10 mouse cellular contexts compared by ENCODE assay signal in genomic region chr16:35729151-35729738, GRCm38 (mm10). TPM values are rescaled to one million over a fixed set of nuclear protein-coding genes. Genes with fewer than 3 reads are reported as not detected.
DNase-seq lines count a peak whose midpoint lies in the region; ATAC-seq and TF ChIP-seq lines count a peak whose summit lies in the region.
"Had no signal": no experiment of that assay in that cellular context is flagged by ENCODE, and none has a peak within 500 bp of the region (broad histone marks: within the 10 kb centered on the region; RNA-seq: fewer than 3 reads in every experiment).

No protein-coding gene starts in this region.

- no peak overlapping the region for H3K9ac ChIP-seq in kidney, embryonic 16.5 days (replicated peaks; ENCODE audit: low read length)
- no peak overlapping the region for H3K9ac ChIP-seq in ES-E14 (ENCODE audit: insufficient read depth, low read depth, low read length, poor library complexity, severe bottlenecking)
- no peak overlapping the region for H3K9ac ChIP-seq in embryonic facial prominence, embryonic 14.5 days (ENCODE audit: low read depth, low read length)

- 0 out of 2 replicates have a peak, but pooled peaks cover 8% of the 10 kb centered on the region for H3K36me3 ChIP-seq in kidney, embryonic 16.5 days (ENCODE audit: insufficient read depth, low read length)
- no peaks in the 10 kb centered on the region for H3K36me3 ChIP-seq in ES-E14 (ENCODE audit: control insufficient read depth, insufficient read depth, low read length, poor library complexity, severe bottlenecking)
- peaks cover 29% of the 10 kb centered on the region; the same call in 1 of the 2 replicates for H3K36me3 ChIP-seq in embryonic facial prominence, embryonic 14.5 days (ENCODE audit: control insufficient read depth, insufficient read depth, low read length)

- no peak overlapping the region for H3K27ac ChIP-seq in kidney, embryonic 16.5 days (ENCODE audit: low read length)
- no peak overlapping the region for H3K27ac ChIP-seq in ES-E14 (ENCODE audit: insufficient read depth, low read depth, low read length, poor library complexity, severe bottlenecking)
- no peak overlapping the region for H3K27ac ChIP-seq in embryonic facial prominence, embryonic 14.5 days (replicated peaks; ENCODE audit: low read depth, low read length)
- H3K27ac ChIP-seq in gastrocnemius, adult 2 months, result no peak overlapping the region

- WGBS in kidney, embryonic 16.5 days, result 43% methylated on average over 8 of the region's 8 CpGs
- WGBS in embryonic facial prominence, embryonic 14.5 days, result 56% methylated on average over 8 of the region's 8 CpGs

- peak; percentile 76; the same call in 1 of the 2 replicates for ATAC-seq in kidney, embryonic 16.5 days (ENCODE audit: low FRiP score, low TSS enrichment)
- no peak for ATAC-seq in embryonic facial prominence, embryonic 14.5 days (ENCODE audit: low read depth)

- no peaks in the 10 kb centered on the region for H3K27me3 ChIP-seq in kidney, embryonic 16.5 days (ENCODE audit: insufficient read depth, low read length)
- H3K27me3 ChIP-seq in embryonic facial prominence, embryonic 14.5 days (replicated peaks; ENCODE audit: control insufficient read depth, insufficient read depth, low read length), result no peaks in the 10 kb centered on the region

- H3K4me2 ChIP-seq in kidney, embryonic 16.5 days (replicated peaks; ENCODE audit: low read depth, low read length), result no peak overlapping the region
- no peak overlapping the region for H3K4me2 ChIP-seq in embryonic facial prominence, embryonic 14.5 days (ENCODE audit: low read depth, low read length)

- H3K9me3 ChIP-seq in kidney, embryonic 16.5 days (ENCODE audit: low read length), result no peaks in the 10 kb centered on the region
- no peaks in the 10 kb centered on the region for H3K9me3 ChIP-seq in ES-E14 (ENCODE audit: control insufficient read depth, insufficient read depth, low read depth, low read length)
- no peaks in the 10 kb centered on the region for H3K9me3 ChIP-seq in embryonic facial prominence, embryonic 14.5 days (ENCODE audit: control insufficient read depth, low read length)

- H3K4me1 ChIP-seq in kidney, embryonic 16.5 days (ENCODE audit: insufficient read depth, low read length), result no peaks in the 10 kb centered on the region
- 0 out of 4 replicates have a peak, but pooled peaks cover under 1 to 4% of the 10 kb centered on the region in 2 experiments for H3K4me1 ChIP-seq in ES-E14 (ENCODE audit: control insufficient read depth in 2 of 2, insufficient read depth in 2 of 2, low read length in 2 of 2, poor library complexity in 1 of 2)
- H3K4me1 ChIP-seq in embryonic facial prominence, embryonic 14.5 days (ENCODE audit: control insufficient read depth, insufficient read depth, low read length), result no peaks in the 10 kb centered on the region

- no peak for DNase-seq in kidney, postnatal 36 days
- peak; percentile 30 for DNase-seq in ES-E14 (ENCODE audit: low read depth, low spot score)
- DNase-seq in embryonic facial prominence, embryonic 14.5 days (ENCODE audit: low spot score), result peak; percentile 33
- DNase-seq in lung, postnatal 10 days, result peak; percentile 50
- DNase-seq in gastrocnemius, adult 2 months, result no peak
- no peak for DNase-seq in ovary, postnatal 36 days (ENCODE audit: low spot score)
- DNase-seq in right cerebral cortex, adult 2 months (ENCODE audit: low spot score in 2 of 2), result no peak
- DNase-seq: adrenal gland, postnatal 14 days; kidney, postnatal 25 days had no signal

- H3K4me3 ChIP-seq in kidney, embryonic 16.5 days (ENCODE audit: low read length), result no peak overlapping the region
- no peak overlapping the region for H3K4me3 ChIP-seq in ES-E14 (ENCODE audit: insufficient read depth in 1 of 2, low read depth in 1 of 2, low read length in 2 of 2, poor library complexity in 1 of 2, severe bottlenecking in 1 of 2)
- no peak overlapping the region for H3K4me3 ChIP-seq in embryonic facial prominence, embryonic 14.5 days (ENCODE audit: low read depth, low read length)
- H3K4me3 ChIP-seq in gastrocnemius, adult 2 months, result no peak overlapping the region

- TF ChIP-seq CTCF in gastrocnemius, adult 2 months (IDR thresholded peaks at IDR 0.05), result no peak

- intact Hi-C loops in gastrocnemius, adult 2 months (cut with DNase I), result no loop called here

- in situ Hi-C loops in ES-E14 (cut with MboI; ENCODE audit: low sequenced_read_pairs in 2 of 2, unreplicated experiment in 2 of 2), result no loop called here

TF ChIP-seq in ES-E14, 5 proteins besides CTCF, POLR2A, EP300 and RAD21:
- TF ChIP-seq ZNF384 (IDR thresholded peaks at IDR 0.05; ENCODE audit: low read depth, low read length), result no peak
- TF ChIP-seq MAFK (IDR thresholded peaks at IDR 0.05; ENCODE audit: insufficient read depth, low read depth, low read length), result no peak
- TF ChIP-seq ZC3H11A (IDR thresholded peaks at IDR 0.05; ENCODE audit: borderline replicate concordance, low read depth, low read length), result no peak
- no peak for TF ChIP-seq CHD2 (IDR thresholded peaks at IDR 0.05; ENCODE audit: low read depth, low read length)
- TF ChIP-seq HCFC1 (IDR thresholded peaks at IDR 0.05; ENCODE audit: borderline replicate concordance, insufficient read depth, low read length), result no peak

RNA-seq across cellular contexts. Expression of gene Dirc2, which starts 39.9 kb away (rescaled TPM):
- 12.2 and 12.3 TPM in 2 replicates for polyA plus RNA-seq in kidney, embryonic 16.5 days (2015; fragmentation: Nextera tagmentation; extraction: Ambion mirVana)
- total RNA-seq in ES-E14 (2012; rRNA removed), result 30.4 and 53.5 TPM in 2 replicates
- polyA plus RNA-seq in embryonic facial prominence, embryonic 14.5 days (2014; fragmentation: Nextera tagmentation; extraction: Ambion mirVana), result 21.9 and 23.9 TPM in 2 replicates
- total RNA-seq in gastrocnemius, adult 2 months (2021), result 10 to 100 TPM; 53.7 to 70.8 TPM

RNA-seq across cellular contexts. Expression of gene Hspbap1, which starts 40.9 kb away (rescaled TPM):
- 16.7 and 17.3 TPM in 2 replicates for polyA plus RNA-seq in kidney, embryonic 16.5 days (2015; fragmentation: Nextera tagmentation; extraction: Ambion mirVana)
- 71.9 and 73.5 TPM in 2 replicates for total RNA-seq in ES-E14 (2012; rRNA removed)
- polyA plus RNA-seq in embryonic facial prominence, embryonic 14.5 days (2014; fragmentation: Nextera tagmentation; extraction: Ambion mirVana), result 13.9 and 14.8 TPM in 2 replicates
- total RNA-seq in gastrocnemius, adult 2 months (2021), result 1 to 10 TPM; 3.1 to 3.3 TPM

Comparison
In these comparisons a context has a peak if more than half of its experiments do, and no peak if none do; other contexts are left out.
1. DNase-seq: peak in ES-E14 (single experiment), embryonic facial prominence, embryonic 14.5 days (single experiment) and lung, postnatal 10 days (single experiment); none in kidney, postnatal 36 days (0 of 2), gastrocnemius, adult 2 months (single experiment), ovary, postnatal 36 days (single experiment) and right cerebral cortex, adult 2 months (0 of 2).
2. RNA of gene Hspbap1, which starts 40.9 kb away (total RNA-seq): 71.9 to 73.5 TPM in ES-E14; 3.1 to 3.3 TPM in gastrocnemius, adult 2 months; every median in the first group is over 10 times any median in the second.